Mouse (Mus musculus) adrenal gland, postnatal 4 days (tissue): Measurements from ENCODE around the gene Xntrpc. TPM values are rescaled to one million over a fixed set of nuclear protein-coding genes. Genes with fewer than 3 reads are reported as not detected.

Experiments used
- DNase-seq, 2 experiments: peaks; one replicate each; pipeline ENCODE4 v3.0.0; 2021 to 2022; ENCODE audit warnings: low spot score in 2 of 2, mixed read lengths in 2 of 2
- total RNA-seq, 2 experiments: library from RNA; stranded (reverse); gene quantifications; 2 replicates each; pipeline ENCODE4 v1.2.3; 2021

Xntrpc gene
- total RNA-seq, 2 experiments from 2014 or later: 2.1 to 2.4 TPM

DNA sequence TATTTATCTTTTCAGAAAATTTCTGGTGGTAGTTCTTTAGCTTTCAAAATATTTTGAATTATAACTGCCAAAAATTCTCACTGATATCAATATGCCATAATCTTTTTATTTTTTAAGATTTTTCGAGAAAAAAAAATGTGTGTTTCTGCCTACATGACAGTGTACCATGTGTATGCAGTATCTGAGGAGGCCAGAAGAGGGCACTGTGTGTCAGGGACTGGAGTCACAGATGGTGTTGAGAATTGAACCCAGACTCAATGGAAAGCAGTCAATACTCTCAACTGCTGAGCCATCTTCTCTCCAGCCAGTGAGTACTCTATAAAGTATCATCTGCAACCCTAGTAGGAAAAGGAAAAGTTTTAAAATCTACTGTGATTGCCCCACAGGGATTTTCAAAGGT lies 72.0 kb downstream of the Xntrpc start:
- DNase-seq: no peak

DNA sequence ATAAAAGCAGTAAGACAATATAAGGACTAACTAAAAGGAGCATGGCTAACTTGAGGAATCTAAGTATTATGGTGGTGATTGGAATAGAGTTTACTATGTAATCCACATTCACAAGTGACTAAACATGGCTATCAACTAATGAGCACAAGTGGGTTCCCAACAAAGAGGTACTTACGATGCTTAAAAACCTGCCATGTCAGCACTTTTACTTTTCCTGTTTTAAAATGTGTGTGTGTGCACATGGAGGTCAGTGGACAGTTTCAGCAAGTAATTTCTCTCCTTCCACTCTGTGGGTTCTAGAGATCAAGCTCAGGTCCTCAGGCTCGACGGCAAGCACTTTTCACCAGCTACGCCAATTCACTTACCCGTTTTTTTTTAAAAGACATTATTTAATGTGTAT lies 72.4 kb downstream of the Xntrpc start:
- no peak for DNase-seq

Other genes starting within 250 kb of the Xntrpc start
- gene Phox2a, start 247.4 kb upstream of the Xntrpc start, total RNA-seq: 10 to 100 TPM; 56.2 to 66.9 TPM
- 100 to 1,000 TPM in 1 of 2 experiments, 10 to 100 TPM in 1; 89.5 to 100 TPM for gene Inppl1, start 227.5 kb upstream of the Xntrpc start, total RNA-seq
- gene Folr2, start 208.5 kb upstream of the Xntrpc start, total RNA-seq: 1 to 10 TPM; 2.8 to 3.0 TPM
- 10 to 100 TPM; 34.3 to 35.5 TPM for gene Anapc15, start 202.0 kb upstream of the Xntrpc start, total RNA-seq
- 10 to 100 TPM in 1 of 2 experiments, 1 to 10 TPM in 1; 1.9 to 29.1 TPM for gene Folr1, start 194.9 kb upstream of the Xntrpc start, total RNA-seq
- 100 to 1,000 TPM; 101 to 116 TPM for gene Lamtor1, start 159.8 kb upstream of the Xntrpc start, total RNA-seq
- not detected for gene Tomt, start 159.4 kb upstream of the Xntrpc start, total RNA-seq
- gene Lrrc51, start 131.8 kb upstream of the Xntrpc start, total RNA-seq: 1 to 10 TPM; 6.1 to 8.3 TPM
- 100 to 1,000 TPM; 179 to 203 TPM for gene Numa1, start 131.6 kb upstream of the Xntrpc start, total RNA-seq
- gene Il18bp, start 47.0 kb upstream of the Xntrpc start, total RNA-seq: 10 to 100 TPM; 11.5 to 11.6 TPM
- 10 to 100 TPM; 31.9 to 33.3 TPM for gene Rnf121, start 244 bp upstream of the Xntrpc start, total RNA-seq
- 10 to 100 TPM; 24.0 to 24.4 TPM for gene Xndc1, start 202 bp upstream of the Xntrpc start, total RNA-seq
- under 1 TPM; 0.17 to 0.28 TPM for gene Trpc2, start 17.4 kb downstream of the Xntrpc start, total RNA-seq
- 1 to 10 TPM; 2.0 to 7.7 TPM for gene Art1, start 36.0 kb downstream of the Xntrpc start, total RNA-seq
- under 1 TPM; 0.45 to 0.93 TPM for gene Art5, start 43.8 kb downstream of the Xntrpc start, total RNA-seq
- not detected for gene Chrna10, start 51.1 kb downstream of the Xntrpc start, total RNA-seq
- gene Nup98, start 144.5 kb downstream of the Xntrpc start, total RNA-seq: 10 to 100 TPM; 61.4 to 67.3 TPM
- 100 to 1,000 TPM; 130 TPM for gene Pgap2, start 144.5 kb downstream of the Xntrpc start, total RNA-seq
- gene Rhog, start 190.3 kb downstream of the Xntrpc start, total RNA-seq: 10 to 100 TPM; 57.3 to 57.5 TPM
- 10 to 100 TPM; 68.2 to 74.1 TPM for gene Stim1, start 202.1 kb downstream of the Xntrpc start, total RNA-seq